Comparison of ENCODE assay signal across 6 mouse cellular contexts in the genomic region with DNA sequence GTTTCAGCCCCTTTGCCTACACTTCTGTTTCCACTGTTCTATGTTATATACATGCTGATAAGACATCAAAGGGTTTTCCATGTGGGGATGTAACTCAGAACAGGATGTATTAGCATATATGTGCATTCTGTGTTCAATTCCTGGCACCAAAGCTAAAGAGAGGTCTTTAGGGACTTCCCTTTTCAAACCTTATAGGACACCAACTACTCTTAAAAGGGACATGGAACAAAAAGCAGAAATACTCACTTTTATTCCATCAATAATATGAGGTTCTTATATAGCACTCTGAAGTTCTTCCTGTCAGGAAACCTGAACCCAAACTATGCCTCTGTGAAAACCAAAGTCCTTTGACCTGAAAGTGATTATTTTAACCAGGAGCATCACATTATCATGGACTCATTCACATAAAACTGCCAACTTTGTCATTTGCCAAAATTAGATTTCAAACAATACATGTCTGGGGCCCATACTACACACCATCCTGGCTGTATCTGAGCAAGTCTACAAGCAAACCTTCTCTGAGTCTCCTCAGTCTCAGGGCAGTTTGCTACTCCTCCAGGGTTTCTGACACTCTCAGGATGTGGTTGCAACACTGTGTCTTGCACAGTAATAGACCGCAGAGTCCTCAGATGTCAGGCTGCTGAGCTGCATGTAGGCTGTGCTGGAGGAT.
A peak's percentile ranks its signal among the peaks of the same experiment; 100 is the strongest.
DNase-seq lines count a peak whose midpoint lies in the region; ATAC-seq lines count a peak whose summit lies in the region.

No protein-coding gene starts in this region.

- ATAC-seq in CD4-positive, CD25-positive, alpha-beta regulatory T cell, adult 4 months = peak; percentile 60
- ATAC-seq in activated CD4-positive, CD25-positive, alpha-beta regulatory T cell, adult 4 months = peak; percentile 59
- peak; percentile 85 for ATAC-seq in granulocyte monocyte progenitor cell, adult 5-6 weeks (replicated peaks; ENCODE audit: poor library complexity, severe bottlenecking)
- peak; percentile 46 for ATAC-seq in inflammation-experienced regulatory T-cells, adult 6 months
- peak; percentile 50 for ATAC-seq in megakaryocyte progenitor cell, adult 5-6 weeks (replicated peaks; ENCODE audit: poor library complexity)

- DNase-seq in 416B (ENCODE audit: low read depth) = peak; percentile 59

Comparison
In these comparisons a context has a peak if more than half of its experiments do, and no peak if none do; other contexts are left out.
1. Peak in every context shown above with its lines: DNase-seq and ATAC-seq.